Mouse (Mus musculus) liver, adult 2 months (tissue): ENCODE measurements around the gene Lbx1. TPM values are rescaled to one million over a fixed set of nuclear protein-coding genes. Genes with fewer than 3 reads are reported as not detected.

Experiments
- DNase-seq: peaks from one replicate; pipeline ENCODE4 v3.0.0-alpha.2; 2011; ENCODE audit warnings: low read depth, low spot score; ENCODE audit errors: extremely low read depth
- H3K27ac ChIP-seq: fragments of 200-500 bp; replicated peaks from 2 replicates; pipeline ENCODE4 v1.5.1; 2012; ENCODE audit warnings: low read depth, mild to moderate bottlenecking, control low read depth, inconsistent platforms, low read length; ENCODE audit not compliant: insufficient read depth
- H3K27me3 ChIP-seq: fragments of 200-500 bp; 2 replicates; pipeline ENCODE4 v1.6.1; 2012; ENCODE audit warnings: mild to moderate bottlenecking, moderate library complexity, low read length, inconsistent platforms; ENCODE audit not compliant: control insufficient read depth, insufficient read depth
- H3K36me3 ChIP-seq: fragments of 200-500 bp; 2 replicates; pipeline ENCODE4 v1.6.1; 2012; ENCODE audit warnings: low read length, inconsistent platforms; ENCODE audit not compliant: control insufficient read depth, insufficient read depth
- H3K4me1 ChIP-seq: fragments of 200-500 bp; 2 replicates; pipeline ENCODE4 v1.6.1; 2011; ENCODE audit warnings: low read length; ENCODE audit not compliant: control insufficient read depth, insufficient read depth
- H3K4me3 ChIP-seq: fragments of 200-500 bp; 2 replicates; pipeline ENCODE4 v1.5.1; 2011; ENCODE audit warnings: low read depth, mild to moderate bottlenecking, control low read depth, low read length, moderate library complexity; ENCODE audit not compliant: insufficient read depth
- H3K79me2 ChIP-seq: fragments of 200-500 bp; 2 replicates; pipeline ENCODE4 v1.6.1; 2012; ENCODE audit warnings: inconsistent platforms, mild to moderate bottlenecking, low read length, moderate library complexity; ENCODE audit not compliant: control insufficient read depth, insufficient read depth
- H3K9ac ChIP-seq: fragments of 200-500 bp; 2 replicates; pipeline ENCODE4 v1.6.1; 2012; ENCODE audit warnings: low read depth, mild to moderate bottlenecking, control low read depth, inconsistent platforms, low read length
- CTCF ChIP-seq: fragments of 200-500 bp; IDR thresholded peaks from 2 replicates; pipeline ENCODE4 v1.5.1; 2011; ENCODE audit warnings: low read depth, low read length, control low read depth
- POLR2A ChIP-seq: fragments of 200-500 bp; IDR thresholded peaks from 2 replicates; pipeline ENCODE4 v1.6.1; 2011; ENCODE audit warnings: low read length, control low read depth; ENCODE audit not compliant: insufficient read depth; ENCODE audit errors: extremely low read depth
- WGBS: fragments of 180-500 bp; shearing (Covaris S2); methylation state at CpG from one replicate; pipeline ENCODE4 v1.1.7; 2018; 5-methylcytosine and 5-hydroxymethylcytosine counted together
- polyA plus RNA-seq: library from polyadenylated mRNA; depleted of rRNA; stranded (reverse); fragments of >200 nt; gene quantifications from 2 replicates; pipeline ENCODE4 v1.2.3, GENCODE M21; 2012
- total RNA-seq: library from RNA; depleted of rRNA; stranded (reverse); fragments of >200 nt; gene quantifications from 2 replicates; pipeline ENCODE4 v1.2.3, GENCODE M21; 2014

The Lbx1 gene
- total and polyA plus RNA-seq, 2 experiments: under 0.01 TPM; not detected in 1

DNA sequence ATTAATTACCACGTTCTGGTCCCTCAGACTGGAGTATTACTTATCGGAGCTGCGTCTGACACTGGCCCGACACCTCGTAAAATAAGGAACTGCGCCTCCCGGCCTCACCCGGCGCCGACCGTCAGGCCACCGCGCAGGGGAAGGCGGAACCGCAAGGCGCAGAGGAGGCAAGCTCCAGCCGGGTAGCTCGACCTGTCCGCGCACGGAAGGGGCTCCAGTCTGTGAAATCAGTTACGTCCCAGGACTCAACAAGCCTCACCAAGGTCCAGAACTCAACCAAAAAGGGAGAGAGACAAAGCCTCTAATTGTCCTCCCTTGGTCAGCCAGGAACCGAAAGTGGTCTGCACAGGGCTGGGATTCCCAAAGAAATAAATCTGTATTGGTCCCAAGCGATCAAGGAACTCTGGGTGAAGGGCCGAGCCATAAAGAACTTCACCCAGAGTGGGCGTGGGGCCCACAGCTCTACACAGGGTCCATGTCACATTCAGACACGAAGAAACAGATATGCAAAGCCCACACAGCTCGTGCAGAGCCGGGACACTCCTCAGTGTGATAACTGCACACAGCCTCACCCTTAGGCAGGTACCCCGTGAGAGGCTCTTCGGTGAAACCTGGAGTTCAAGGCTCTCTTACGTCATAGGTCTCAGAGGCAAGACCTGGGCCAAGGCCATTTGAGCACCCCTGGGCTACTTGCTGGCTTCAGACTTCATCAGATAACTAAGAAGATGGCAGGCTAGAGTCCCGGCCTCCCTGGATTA, 6.1 kb downstream of the Lbx1 start:
- H3K4me1 ChIP-seq: 0 out of 2 replicates have a peak, but pooled peaks cover 2% of the 10 kb centered on the region
- H3K27ac ChIP-seq: no peak overlapping the region
- H3K27me3 ChIP-seq: peaks cover 48% of the 10 kb centered on the region
- TF ChIP-seq POLR2A (no peak), CTCF (no peak)
- no peaks in the 10 kb centered on the region for H3K79me2 ChIP-seq
- DNase-seq: no peak
- 3% methylated on average over 33 of the region's 33 CpGs for WGBS
- no peak overlapping the region for H3K9ac ChIP-seq
- no peak overlapping the region for H3K4me3 ChIP-seq
- no peaks in the 10 kb centered on the region for H3K36me3 ChIP-seq

DNA sequence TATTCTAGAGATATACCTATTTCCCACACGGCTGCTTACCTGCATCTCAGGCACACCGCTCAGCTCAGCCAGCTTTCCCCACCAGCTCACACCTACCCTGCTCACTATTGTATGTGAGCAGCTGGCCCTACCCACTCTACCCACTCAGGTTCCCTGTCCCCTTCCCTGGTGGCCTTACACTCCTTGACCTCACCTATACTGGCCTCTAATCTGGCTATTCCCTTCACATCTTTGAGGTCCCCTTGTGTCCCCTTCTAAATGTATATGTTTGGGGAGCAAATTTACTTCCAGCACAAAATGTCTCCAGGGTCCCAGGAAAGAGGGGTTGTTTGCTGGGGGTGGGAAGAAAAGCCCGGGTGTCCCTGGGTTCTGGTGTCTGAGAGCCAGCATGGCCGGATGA, 6.8 kb downstream of the Lbx1 start:
- no peak overlapping the region for H3K4me3 ChIP-seq
- TF ChIP-seq CTCF (no peak), POLR2A (no peak)
- no peak overlapping the region for H3K27ac ChIP-seq
- no peak overlapping the region for H3K9ac ChIP-seq
- H3K36me3 ChIP-seq: no peaks in the 10 kb centered on the region
- H3K27me3 ChIP-seq: peaks cover 45% of the 10 kb centered on the region
- 13% methylated on average over 4 of the region's 4 CpGs for WGBS
- no peak for DNase-seq
- H3K4me1 ChIP-seq: 0 out of 2 replicates have a peak, but pooled peaks cover 2% of the 10 kb centered on the region
- no peaks in the 10 kb centered on the region for H3K79me2 ChIP-seq

DNA sequence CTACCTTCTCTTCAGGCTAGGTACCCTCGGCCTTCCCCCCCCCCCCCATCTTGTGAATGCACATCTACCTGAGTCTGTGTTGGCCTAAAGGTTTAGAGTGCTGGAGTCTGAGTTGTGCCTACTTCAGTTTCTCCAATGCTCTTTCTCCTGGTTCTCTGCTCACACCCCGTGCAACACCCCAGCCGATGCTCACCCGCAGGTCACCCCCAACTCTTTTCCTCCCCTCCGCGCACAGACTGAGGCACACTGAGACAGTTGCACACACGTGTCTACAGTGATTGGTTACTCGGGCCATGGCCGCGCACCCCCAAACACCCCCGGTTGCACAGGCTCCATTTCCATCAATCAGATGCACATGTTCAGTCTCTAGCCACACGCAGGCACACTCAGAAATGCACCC, 7.5 kb downstream of the Lbx1 start:
- Histone ChIP-seq H3K9ac (no peak overlapping the region), H3K27ac (no peak overlapping the region), H3K27me3 (peaks cover 40% of the 10 kb centered on the region), H3K79me2 (no peaks in the 10 kb centered on the region), H3K36me3 (no peaks in the 10 kb centered on the region), H3K4me3 (no peak overlapping the region), H3K4me1 (0 out of 2 replicates have a peak, but pooled peaks cover 2% of the 10 kb centered on the region)
- TF ChIP-seq CTCF: no peak
- no peak for TF ChIP-seq POLR2A
- no peak for DNase-seq
- WGBS: 11% methylated on average over 12 of the region's 12 CpGs

DNA sequence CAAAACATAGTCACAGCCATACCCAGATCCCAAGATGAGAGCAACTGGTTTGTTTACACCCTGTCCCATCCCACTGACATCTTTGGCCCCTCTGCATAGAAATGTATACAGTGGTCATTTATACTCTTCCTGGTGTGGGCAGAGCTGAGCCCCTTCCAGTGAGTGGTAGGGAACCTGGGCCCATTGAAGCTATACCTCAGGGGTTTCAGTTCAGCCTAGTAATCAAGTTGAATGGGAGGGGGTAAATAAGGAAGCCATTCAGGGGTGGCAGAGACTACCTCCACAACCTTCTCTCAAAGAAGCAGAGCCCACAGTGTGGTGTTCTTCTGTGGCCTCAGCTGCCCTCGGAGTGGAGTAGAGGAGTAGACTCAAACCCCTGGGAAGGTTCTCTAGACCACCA, 7.9 kb downstream of the Lbx1 start:
- Histone ChIP-seq H3K4me3 (no peak overlapping the region), H3K27me3 (peaks cover 37% of the 10 kb centered on the region), H3K36me3 (no peaks in the 10 kb centered on the region), H3K27ac (no peak overlapping the region), H3K4me1 (0 out of 2 replicates have a peak, but pooled peaks cover 2% of the 10 kb centered on the region), H3K79me2 (no peaks in the 10 kb centered on the region), H3K9ac (no peak overlapping the region)
- no peak for DNase-seq
- WGBS: 16% methylated on average over 1 of the region's 1 CpGs
- TF ChIP-seq POLR2A: no peak
- no peak for TF ChIP-seq CTCF

DNA sequence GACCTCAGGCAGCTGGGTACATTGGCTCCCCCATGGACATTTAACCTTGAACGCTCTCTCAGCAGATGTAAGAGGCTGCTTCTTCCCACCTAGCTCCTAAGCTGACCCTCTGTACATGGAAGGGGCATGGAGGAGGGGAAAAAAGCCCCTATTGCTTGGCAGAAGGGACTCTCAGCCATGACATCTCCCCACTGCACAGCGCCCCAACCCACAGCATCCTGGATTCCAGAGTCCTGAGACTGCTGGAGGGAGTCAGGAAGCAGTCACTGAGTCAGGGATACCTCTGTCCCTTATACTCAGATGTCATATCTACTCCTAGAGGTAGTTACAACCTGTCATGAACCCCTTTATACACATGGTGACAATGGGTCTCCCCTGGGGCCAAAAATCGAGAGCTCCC, 8.6 kb downstream of the Lbx1 start:
- DNase-seq: no peak
- WGBS: 12% methylated on average over 3 of the region's 3 CpGs
- TF ChIP-seq POLR2A: no peak
- TF ChIP-seq CTCF: no peak
- H3K36me3 ChIP-seq: no peaks in the 10 kb centered on the region
- H3K4me3 ChIP-seq: no peak overlapping the region
- H3K27ac ChIP-seq: no peak overlapping the region
- H3K27me3 ChIP-seq: peaks cover 30% of the 10 kb centered on the region
- H3K9ac ChIP-seq: no peak overlapping the region
- no peaks in the 10 kb centered on the region for H3K79me2 ChIP-seq
- H3K4me1 ChIP-seq: 0 out of 2 replicates have a peak, but pooled peaks cover 2% of the 10 kb centered on the region

DNA sequence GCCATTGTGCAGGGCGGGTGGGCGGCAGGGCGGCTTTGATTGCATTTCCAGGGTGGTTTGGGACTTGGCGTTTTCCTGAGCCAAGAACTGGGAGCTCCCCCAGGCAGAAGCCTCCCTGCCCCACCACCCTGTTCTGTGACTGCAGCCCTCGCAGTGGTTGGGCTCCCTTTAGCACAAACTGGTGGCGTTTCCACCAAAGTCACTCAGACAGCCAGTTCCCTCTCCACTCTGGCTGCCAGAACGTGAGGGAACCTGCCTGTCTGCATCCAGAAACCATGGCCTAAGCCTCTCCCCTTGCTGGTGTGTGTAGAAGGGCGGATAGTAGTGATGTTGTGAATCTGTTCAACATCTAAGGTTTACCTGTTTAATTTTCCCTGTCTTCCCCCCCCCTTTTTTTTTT, 9.4 kb downstream of the Lbx1 start:
- no peaks in the 10 kb centered on the region for H3K36me3 ChIP-seq
- peaks cover 22% of the 10 kb centered on the region for H3K27me3 ChIP-seq
- peaks cover 2% of the 10 kb centered on the region; the same call in 1 of the 2 replicates for H3K4me1 ChIP-seq
- no peak overlapping the region for H3K27ac ChIP-seq
- no peak overlapping the region for H3K9ac ChIP-seq
- WGBS: 7% methylated on average over 8 of the region's 8 CpGs
- H3K79me2 ChIP-seq: no peaks in the 10 kb centered on the region
- no peak overlapping the region for H3K4me3 ChIP-seq
- TF ChIP-seq POLR2A: no peak
- no peak for TF ChIP-seq CTCF
- DNase-seq: no peak
